In genomic region chr9:124281912-124282686, GRCm38 (mm10) we compare ENCODE assay signal across 8 mouse cellular contexts. TPM values are rescaled to one million over a fixed set of nuclear protein-coding genes. Genes with fewer than 3 reads are reported as not detected.
DNase-seq lines count a peak whose midpoint lies in the region; ATAC-seq and TF ChIP-seq lines count a peak whose summit lies in the region.

No protein-coding gene starts in this region.

- peak overlapping the region; percentile 87 for H3K4me3 ChIP-seq in hindbrain, embryonic 10.5 days
- peak overlapping the region; percentile 75 for H3K4me3 ChIP-seq in lung, postnatal 0 days (ENCODE audit: low read depth, low read length)

- peak; percentile 100 for ATAC-seq in frontal cortex, adult (ENCODE audit: low TSS enrichment)
- peak; percentile 98 for ATAC-seq in lung, postnatal 0 days

- peaks cover 20% of the 10 kb centered on the region for H3K4me1 ChIP-seq in hindbrain, embryonic 10.5 days (replicated peaks)
- peaks cover 11% of the 10 kb centered on the region; the same call in 1 of the 2 replicates for H3K4me1 ChIP-seq in lung, postnatal 0 days (ENCODE audit: insufficient read depth, low read depth, low read length)

- under 1% methylated on average over 22 of the region's 22 CpGs for WGBS in hindbrain, embryonic 10.5 days
- WGBS in lung, postnatal 0 days: 0% methylated on average over 22 of the region's 22 CpGs

- peaks cover 19% of the 10 kb centered on the region for H3K9me3 ChIP-seq in hindbrain, embryonic 10.5 days
- no peaks in the 10 kb centered on the region for H3K9me3 ChIP-seq in lung, postnatal 0 days (ENCODE audit: low read length)

- peaks cover 25% of the 10 kb centered on the region for H3K36me3 ChIP-seq in hindbrain, embryonic 10.5 days
- peaks cover 9% of the 10 kb centered on the region for H3K36me3 ChIP-seq in lung, postnatal 0 days (ENCODE audit: insufficient read depth, low read length)

- H3K4me2 ChIP-seq in lung, postnatal 0 days (replicated peaks; ENCODE audit: low read depth, low read length): peak overlapping the region; percentile 78

- TF ChIP-seq EP300 in lung, postnatal 0 days (IDR thresholded peaks at IDR 0.05): no peak

- H3K27me3 ChIP-seq in hindbrain, embryonic 10.5 days (ENCODE audit: insufficient read depth, poor library complexity, severe bottlenecking): no peaks in the 10 kb centered on the region
- no peaks in the 10 kb centered on the region for H3K27me3 ChIP-seq in lung, postnatal 0 days (replicated peaks; ENCODE audit: insufficient read depth, low read length)

- peak; percentile 93 for DNase-seq in MEL-GATA-1-ER (ENCODE audit: extremely low read depth, low read depth)
- DNase-seq in cerebellum, adult 8-10 months: peak; percentile 84
- DNase-seq in hindbrain, embryonic 10.5 days (ENCODE audit: low spot score): peak; percentile 84
- peak; percentile 94 for DNase-seq in layer of hippocampus, adult 9-11 months
- peak; percentile 97 for DNase-seq in lung, postnatal 0 days (ENCODE audit: low spot score)
- DNase-seq in ovary, postnatal 14 days (ENCODE audit: low spot score): peak; percentile 62
- DNase-seq in thymus, postnatal 14 days: peak; percentile 86

- peak overlapping the region; percentile 75 for H3K9ac ChIP-seq in lung, postnatal 0 days (replicated peaks; ENCODE audit: low read depth)

- peak overlapping the region; percentile 89 for H3K27ac ChIP-seq in hindbrain, embryonic 10.5 days
- H3K27ac ChIP-seq in lung, postnatal 0 days (ENCODE audit: low read length): peak overlapping the region; percentile 69

- TF ChIP-seq CTCF in lung, postnatal 0 days (IDR thresholded peaks at IDR 0.05): peak; percentile 31

RNA-seq across cellular contexts. Expression of gene 2010315B03Rik, which starts 30.4 kb away (rescaled TPM):
- polyA plus RNA-seq in hindbrain, embryonic 10.5 days (2016; fragmentation: Nextera tagmentation; extraction: Ambion mirVana): 5.2 and 9.3 TPM in 2 replicates
- polyA plus RNA-seq in lung, postnatal 0 days (2015; fragmentation: Nextera tagmentation; extraction: Ambion mirVana): 11.4 and 11.7 TPM in 2 replicates

Comparison
In these comparisons a context has a peak if more than half of its experiments do, and no peak if none do; other contexts are left out.
1. Peak in every context shown above with its lines: DNase-seq, ATAC-seq, H3K4me3 ChIP-seq and H3K27ac ChIP-seq.